Mouse (Mus musculus) embryonic facial prominence, embryonic 12.5 days (tissue): Measurements from ENCODE around the gene Eif2b4. TPM values are rescaled to one million over a fixed set of nuclear protein-coding genes. Genes with fewer than 3 reads are reported as not detected.
A peak's percentile ranks its signal among the peaks of the same experiment; 100 is the strongest.

Experiments used
- ATAC-seq: fragments of 200-750 bp; cut with Nextera tagmentation; 2 replicates; pipeline ENCODE4 v1.8.0; 2017; ENCODE audit not compliant: insufficient number of reproducible peaks, insufficient read depth, low FRiP score, low TSS enrichment
- H3K27ac ChIP-seq: fragments of 300-500 bp; sonication (generic); 2 replicates; pipeline ENCODE4 v1.5.1; 2016; ENCODE audit warnings: mild to moderate bottlenecking
- H3K27me3 ChIP-seq: fragments of 300-500 bp; sonication (generic); 2 replicates; pipeline ENCODE4 v1.6.1; 2016; ENCODE audit warnings: mild to moderate bottlenecking, moderate library complexity
- H3K36me3 ChIP-seq: fragments of 300-500 bp; sonication (generic); 2 replicates; pipeline ENCODE4 v1.6.1; 2016; ENCODE audit warnings: mild to moderate bottlenecking
- H3K4me1 ChIP-seq: fragments of 300-500 bp; sonication (generic); 2 replicates; pipeline ENCODE4 v1.6.1; 2016
- H3K4me2 ChIP-seq: fragments of 300-500 bp; sonication (generic); replicated peaks from 2 replicates; pipeline ENCODE4 v1.6.1; 2016; ENCODE audit warnings: mild to moderate bottlenecking, moderate library complexity
- H3K4me3 ChIP-seq: fragments of 300-500 bp; sonication (generic); 2 replicates; pipeline ENCODE4 v1.5.1; 2016; ENCODE audit warnings: mild to moderate bottlenecking
- H3K9ac ChIP-seq: fragments of 300-500 bp; sonication (generic); 2 replicates; pipeline ENCODE4 v1.6.1; 2016; ENCODE audit warnings: mild to moderate bottlenecking, moderate library complexity
- H3K9me3 ChIP-seq: fragments of 300-500 bp; sonication (generic); 2 replicates; pipeline ENCODE4 v1.6.1; 2016; ENCODE audit warnings: mild to moderate bottlenecking, moderate library complexity
- WGBS: fragments of 180-500 bp; shearing (Covaris S2); methylation state at CpG from one replicate; pipeline ENCODE4 v1.1.7; 2016; 5-methylcytosine and 5-hydroxymethylcytosine counted together
- polyA plus RNA-seq: library from polyadenylated mRNA; unstranded; fragments of >200 nt; fragmentation: Nextera tagmentation; extraction: Ambion mirVana; gene quantifications from 2 replicates; pipeline ENCODE4 v1.2.1, GENCODE M21; 2016

Eif2b4 gene
- polyA plus RNA-seq, 1 experiment from 2014 or later: 74.4 TPM

DNA sequence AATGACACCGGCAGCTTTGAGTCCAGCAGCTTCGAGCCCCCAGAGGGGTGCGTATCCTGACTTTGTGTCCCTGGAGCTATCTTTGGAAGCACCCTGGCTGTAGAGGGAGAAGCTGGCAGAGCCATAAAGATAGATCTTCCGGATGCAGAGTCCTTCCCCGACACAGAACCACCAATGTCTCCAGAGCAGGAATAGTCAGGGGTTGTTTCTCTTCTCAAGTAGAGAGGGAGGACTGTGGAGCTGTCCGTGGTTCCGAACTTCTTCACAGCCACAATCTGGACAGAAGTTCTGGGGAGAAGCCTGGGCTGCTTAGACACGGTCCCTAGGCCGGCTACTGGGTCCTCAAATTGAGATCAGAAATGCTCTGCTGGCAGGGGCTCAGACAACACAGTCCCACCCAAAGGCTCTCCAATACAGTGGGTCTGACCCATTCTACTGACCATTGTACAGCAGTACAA is 54.2 kb downstream of the Eif2b4 start:
- H3K4me2 ChIP-seq: peak overlapping the region; percentile 29; the same call in 1 of the 2 replicates
- ATAC-seq: no peak
- WGBS: 10% methylated on average over 9 of the region's 9 CpGs
- H3K9ac ChIP-seq: no peak overlapping the region
- no peaks in the 10 kb centered on the region for H3K9me3 ChIP-seq
- peaks cover 62% of the 10 kb centered on the region for H3K27me3 ChIP-seq
- no peak overlapping the region for H3K27ac ChIP-seq
- peaks cover 16% of the 10 kb centered on the region for H3K4me1 ChIP-seq
- H3K36me3 ChIP-seq: peaks cover 10% of the 10 kb centered on the region
- peak overlapping the region; percentile 17; the same call in 1 of the 2 replicates for H3K4me3 ChIP-seq

DNA sequence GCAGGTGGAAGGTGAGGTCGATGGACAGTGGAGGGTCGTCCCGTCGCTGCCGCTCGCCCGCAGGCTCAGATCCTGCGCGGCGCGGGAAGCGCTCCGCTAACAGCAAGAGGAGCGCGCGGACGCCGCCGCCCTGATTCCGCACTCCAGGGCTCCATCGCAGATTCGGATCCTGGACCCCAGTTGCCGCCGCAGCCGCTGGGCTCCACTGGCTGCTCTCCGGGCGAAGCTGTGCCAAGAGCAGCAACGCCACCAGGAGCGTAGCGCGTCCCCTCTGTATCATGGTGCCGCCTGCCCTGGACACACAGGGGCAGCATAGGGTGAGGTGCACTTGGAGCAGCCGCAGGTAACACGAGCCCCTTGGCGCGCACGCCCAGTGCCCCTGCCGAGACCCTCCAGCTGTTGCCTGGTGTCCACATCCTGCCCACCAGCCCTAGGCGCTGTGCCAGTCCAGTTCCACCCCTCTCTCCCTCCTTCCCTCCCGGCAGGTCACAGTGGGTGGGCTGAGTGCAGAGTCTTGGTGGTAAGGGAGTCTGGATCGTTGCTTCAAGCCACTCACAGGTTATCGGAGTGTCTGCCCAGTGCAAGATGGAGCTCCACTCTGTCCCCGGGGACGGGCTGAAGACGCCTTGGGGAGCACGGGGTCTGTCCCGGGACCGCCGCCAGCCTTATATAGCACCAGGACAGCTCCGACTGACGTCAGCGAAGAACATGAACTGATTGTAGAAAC is 54.8 kb downstream of the Eif2b4 start, which contains the start of gene Ucn:
Gene Ucn (minus strand): TSS at position 589 of the 727 bp plus-strand sequence.
- Histone ChIP-seq H3K4me2 (peak within 1 kb of the TSS; percentile 29), H3K27me3 (peaks cover 65% of the 10 kb centered on the region), H3K27ac (no peak within 1 kb of the TSS), H3K36me3 (peaks cover 7% of the 10 kb centered on the region), H3K4me3 (peak within 1 kb of the TSS; percentile 17), H3K4me1 (peaks cover 16% of the 10 kb centered on the region), H3K9me3 (no peaks in the 10 kb centered on the region), H3K9ac (no peak within 1 kb of the TSS)
- 2% methylated on average over 52 of the region's 52 CpGs for WGBS
- ATAC-seq: no peak

DNA sequence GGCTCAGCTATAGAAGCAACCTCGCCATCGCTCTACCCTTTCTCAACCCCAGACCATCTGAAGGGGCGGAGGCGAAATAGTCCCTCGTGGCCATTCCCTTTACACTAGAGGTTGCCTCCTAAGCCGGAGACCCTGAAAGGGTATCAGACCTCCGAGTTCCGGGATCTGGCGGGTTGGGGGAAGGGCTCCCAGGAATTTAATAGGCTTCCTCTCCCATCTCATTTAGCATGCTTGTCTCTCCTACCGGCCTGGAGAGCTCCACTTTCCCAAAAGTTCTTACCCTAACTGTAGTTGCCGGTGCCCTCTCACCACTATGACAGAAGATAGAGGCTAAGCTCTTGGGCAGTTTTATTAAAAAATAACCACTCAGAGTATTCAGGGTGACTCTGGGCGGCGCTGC is 55.6 kb downstream of the Eif2b4 start:
- H3K27me3 ChIP-seq: peaks cover 65% of the 10 kb centered on the region
- peaks cover 5% of the 10 kb centered on the region for H3K36me3 ChIP-seq
- H3K4me1 ChIP-seq: peaks cover 16% of the 10 kb centered on the region
- no peak overlapping the region for H3K9ac ChIP-seq
- H3K4me2 ChIP-seq: peak overlapping the region; percentile 29
- no peaks in the 10 kb centered on the region for H3K9me3 ChIP-seq
- WGBS: 1% methylated on average over 13 of the region's 13 CpGs
- ATAC-seq: no peak
- H3K4me3 ChIP-seq: peak overlapping the region; percentile 17; the same call in 1 of the 2 replicates
- H3K27ac ChIP-seq: no peak overlapping the region

Other genes with a start within 250 kb of the Eif2b4 start
- 4.5 and 5.7 TPM in 2 replicates for gene Cgref1, start 247.8 kb downstream of the Eif2b4 start, polyA plus RNA-seq
- gene Preb, start 233.1 kb downstream of the Eif2b4 start, polyA plus RNA-seq: 129 and 133 TPM in 2 replicates
- gene Tcf23, start 224.8 kb downstream of the Eif2b4 start, polyA plus RNA-seq: not detected in 2 replicates
- gene Atraid, start 145.1 kb downstream of the Eif2b4 start, polyA plus RNA-seq: 117 and 118 TPM in 2 replicates
- 11.8 and 12.4 TPM in 2 replicates for gene Slc5a6, start 144.5 kb downstream of the Eif2b4 start, polyA plus RNA-seq
- gene Cad, start 138.7 kb downstream of the Eif2b4 start, polyA plus RNA-seq: 40.6 and 41.0 TPM in 2 replicates
- not detected in 2 replicates for gene Dnajc5g, start 87.1 kb downstream of the Eif2b4 start, polyA plus RNA-seq
- gene Slc30a3, start 85.2 kb downstream of the Eif2b4 start, polyA plus RNA-seq: 0.22 and 0.52 TPM in 2 replicates
- gene Trim54, start 76.7 kb downstream of the Eif2b4 start, polyA plus RNA-seq: 1.4 and 1.7 TPM in 2 replicates
- not detected in 2 replicates for gene Ucn, start 54.6 kb downstream of the Eif2b4 start, polyA plus RNA-seq
- 64.8 and 72.0 TPM in 2 replicates for gene Mpv17, start 39.2 kb downstream of the Eif2b4 start, polyA plus RNA-seq
- 1.3 and 2.3 TPM in 2 replicates for gene Gm29609, start 13.5 kb downstream of the Eif2b4 start, polyA plus RNA-seq
- gene Gtf3c2, start 13.3 kb downstream of the Eif2b4 start, polyA plus RNA-seq: 95.9 and 104 TPM in 2 replicates
- 152 TPM in 2 replicates for gene Snx17, start 203 bp downstream of the Eif2b4 start, polyA plus RNA-seq
- gene Zfp513, start 8.9 kb upstream of the Eif2b4 start, polyA plus RNA-seq: 18.7 and 20.0 TPM in 2 replicates
- gene Ppm1g, start 27.3 kb upstream of the Eif2b4 start, polyA plus RNA-seq: 144 and 147 TPM in 2 replicates
- gene Nrbp1, start 47.4 kb upstream of the Eif2b4 start, polyA plus RNA-seq: 151 and 155 TPM in 2 replicates
- gene Gm9970, start 47.8 kb upstream of the Eif2b4 start, polyA plus RNA-seq: 0.43 and 1.1 TPM in 2 replicates
- 14.7 and 18.6 TPM in 2 replicates for gene Krtcap3, start 58.3 kb upstream of the Eif2b4 start, polyA plus RNA-seq
- 53.6 and 58.0 TPM in 2 replicates for gene Ift172, start 97.7 kb upstream of the Eif2b4 start, polyA plus RNA-seq
- gene Fndc4, start 102.7 kb upstream of the Eif2b4 start, polyA plus RNA-seq: 91.0 and 94.6 TPM in 2 replicates
- 0.17 and 0.32 TPM in 2 replicates for gene Gckr, start 104.0 kb upstream of the Eif2b4 start, polyA plus RNA-seq